Comparison of ENCODE assay signal across 12 mouse cellular contexts in the genomic region with DNA sequence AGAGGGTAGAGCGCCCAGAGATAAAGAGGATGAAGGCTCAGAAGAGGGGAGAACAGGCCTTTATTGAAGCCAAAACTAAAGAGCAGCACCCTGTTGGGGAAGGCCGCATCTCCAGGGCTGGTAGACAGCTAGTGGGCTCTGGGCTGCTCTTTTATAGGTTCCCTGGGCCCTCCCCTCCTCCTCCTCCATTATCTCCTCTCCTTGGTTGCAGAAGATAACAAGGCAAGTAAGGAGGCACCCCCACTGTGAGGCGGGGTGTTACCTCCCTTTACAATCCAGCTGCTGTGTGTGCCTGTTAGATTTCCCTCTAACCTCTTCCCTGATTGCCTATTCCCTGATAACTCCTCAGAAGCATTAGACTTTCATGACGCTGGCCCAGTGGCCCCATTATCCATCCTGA. TPM values are rescaled to one million over a fixed set of nuclear protein-coding genes. Genes with fewer than 3 reads are reported as not detected.
DNase-seq lines count a peak whose midpoint lies in the region; ATAC-seq and TF ChIP-seq lines count a peak whose summit lies in the region.
"Had no signal": no experiment of that assay in that cellular context is flagged by ENCODE, and none has a peak within 500 bp of the region (broad histone marks: within the 10 kb centered on the region; RNA-seq: fewer than 3 reads in every experiment).

No protein-coding gene starts in this region.

- TF ChIP-seq POLR2A in lung, adult 2 months (IDR thresholded peaks at IDR 0.05; ENCODE audit: borderline replicate concordance, extremely low read depth, low read depth, low read length), result no peak

- TF ChIP-seq EP300 in liver, embryonic 14.5 days (IDR thresholded peaks at IDR 0.05; ENCODE audit: low read depth), result peak; percentile 93
- TF ChIP-seq EP300 in stomach, postnatal 0 days (optimal IDR thresholded peaks at IDR 0.05), result no peak

- no peak for DNase-seq in lung, embryonic 14.5 days
- DNase-seq in lung, adult 2 months, result no peak
- peak; percentile 80 for DNase-seq in c-Kit-positive CD71-positive TER-119-positive erythroid progenitor cells, embryonic 14.5 days (ENCODE audit: low spot score)
- peak; percentile 72 to 82 (median 81) for DNase-seq in liver, embryonic 14.5 days (ENCODE audit: low read depth in 3 of 3, low spot score in 3 of 3)
- DNase-seq in stomach, postnatal 0 days (ENCODE audit: low spot score), result no peak
- DNase-seq in left cerebral cortex, adult 18-20 months (ENCODE audit: low spot score in 2 of 2), result no peak
- DNase-seq in adipocyte (ENCODE audit: low spot score), result no peak
- DNase-seq: adrenal gland, postnatal 10 days; cerebellum, postnatal 25 days had no signal

- no peaks in the 10 kb centered on the region for H3K9me3 ChIP-seq in lung, embryonic 14.5 days (ENCODE audit: low read depth, low read length)
- H3K9me3 ChIP-seq in liver, embryonic 14.5 days (ENCODE audit: control insufficient read depth, low read length), result no peaks in the 10 kb centered on the region
- no peaks in the 10 kb centered on the region for H3K9me3 ChIP-seq in stomach, postnatal 0 days (ENCODE audit: control insufficient read depth, low read length)
- H3K9me3 ChIP-seq: lung, embryonic 15.5 days had no signal

- ATAC-seq in lung, embryonic 14.5 days (ENCODE audit: insufficient read depth), result 0 out of 2 replicates have a peak, but pooled peaks have one; percentile 17
- peak; percentile 97 for ATAC-seq in liver, embryonic 14.5 days (ENCODE audit: insufficient read depth)
- ATAC-seq in stomach, postnatal 0 days (ENCODE audit: low FRiP score, low TSS enrichment), result 0 out of 2 replicates have a peak, but pooled peaks have one; percentile 14

- no peak overlapping the region for H3K4me2 ChIP-seq in lung, embryonic 14.5 days
- H3K4me2 ChIP-seq in liver, embryonic 14.5 days (ENCODE audit: low read depth), result peak overlapping the region; percentile 58
- H3K4me2 ChIP-seq in stomach, postnatal 0 days (replicated peaks; ENCODE audit: low read depth), result no peak overlapping the region
- H3K4me2 ChIP-seq: lung, embryonic 15.5 days had no signal

- no peak overlapping the region for H3K9ac ChIP-seq in lung, embryonic 14.5 days
- 0 out of 2 replicates have a peak overlapping the region, but pooled peaks have one; percentile 25 for H3K9ac ChIP-seq in liver, embryonic 14.5 days (replicated peaks)
- no peak overlapping the region for H3K9ac ChIP-seq in stomach, postnatal 0 days (ENCODE audit: low read length)
- H3K9ac ChIP-seq: lung, embryonic 15.5 days had no signal

- peaks cover 7% of the 10 kb centered on the region for H3K4me1 ChIP-seq in lung, embryonic 14.5 days (ENCODE audit: insufficient read depth)
- peaks cover 3% of the 10 kb centered on the region for H3K4me1 ChIP-seq in lung, adult 2 months (ENCODE audit: control insufficient read depth, insufficient read depth, low read length)
- H3K4me1 ChIP-seq in liver, embryonic 14.5 days (replicated peaks; ENCODE audit: control insufficient read depth in 2 of 2, insufficient read depth in 2 of 2, low read length in 1 of 2), result peaks cover 21 to 32% of the 10 kb centered on the region in 2 experiments
- H3K4me1 ChIP-seq in stomach, postnatal 0 days (replicated peaks; ENCODE audit: control insufficient read depth, insufficient read depth), result no peaks in the 10 kb centered on the region

- no peak overlapping the region for H3K4me3 ChIP-seq in lung, embryonic 14.5 days (ENCODE audit: low read depth, low read length)
- no peak overlapping the region for H3K4me3 ChIP-seq in lung, adult 2 months (replicated peaks; ENCODE audit: extremely low read depth, low read depth, low read length)
- H3K4me3 ChIP-seq in liver, embryonic 14.5 days (ENCODE audit: insufficient read depth in 1 of 2, low read depth in 2 of 2, low read length in 2 of 2), result no peak overlapping the region
- no peak overlapping the region for H3K4me3 ChIP-seq in stomach, postnatal 0 days (ENCODE audit: low read depth, low read length)
- H3K4me3 ChIP-seq: lung, embryonic 15.5 days; myocyte had no signal

- 34% methylated on average over 4 of the region's 4 CpGs for WGBS in lung, embryonic 14.5 days
- 67% methylated on average over 4 of the region's 4 CpGs for WGBS in lung, adult 2 months
- WGBS in liver, embryonic 14.5 days (ENCODE audit: insufficient replicate concordance), result 14% methylated on average over 4 of the region's 4 CpGs
- 46% methylated on average over 4 of the region's 4 CpGs for WGBS in stomach, postnatal 0 days

- no peaks in the 10 kb centered on the region for H3K27me3 ChIP-seq in lung, embryonic 14.5 days (ENCODE audit: insufficient read depth, low read length)
- no peaks in the 10 kb centered on the region for H3K27me3 ChIP-seq in liver, embryonic 14.5 days (ENCODE audit: control insufficient read depth, insufficient read depth, low read length)
- no peaks in the 10 kb centered on the region for H3K27me3 ChIP-seq in stomach, postnatal 0 days (ENCODE audit: control insufficient read depth, insufficient read depth, low read length)
- H3K27me3 ChIP-seq: lung, embryonic 15.5 days had no signal

- H3K27ac ChIP-seq in lung, embryonic 14.5 days (ENCODE audit: low read depth), result no peak overlapping the region
- peak overlapping the region; percentile 52 for H3K27ac ChIP-seq in liver, embryonic 14.5 days
- no peak overlapping the region for H3K27ac ChIP-seq in stomach, postnatal 0 days (replicated peaks)
- H3K27ac ChIP-seq: lung, embryonic 15.5 days had no signal

- no peak for TF ChIP-seq CTCF in lung, embryonic 14.5 days (IDR thresholded peaks at IDR 0.05; ENCODE audit: low read depth)
- no peak for TF ChIP-seq CTCF in lung, adult 2 months (IDR thresholded peaks at IDR 0.05; ENCODE audit: insufficient read depth, low read length)
- no peak for TF ChIP-seq CTCF in liver, embryonic 14.5 days (IDR thresholded peaks at IDR 0.05; ENCODE audit: low read depth)
- no peak for TF ChIP-seq CTCF in stomach, postnatal 0 days (IDR thresholded peaks at IDR 0.05; ENCODE audit: low read depth)

- H3K36me3 ChIP-seq in lung, embryonic 14.5 days (ENCODE audit: insufficient read depth), result no peaks in the 10 kb centered on the region
- no peaks in the 10 kb centered on the region for H3K36me3 ChIP-seq in liver, embryonic 14.5 days (replicated peaks; ENCODE audit: control insufficient read depth, insufficient read depth, low read depth)
- H3K36me3 ChIP-seq in stomach, postnatal 0 days (ENCODE audit: control insufficient read depth, insufficient read depth, low read length), result no peaks in the 10 kb centered on the region
- H3K36me3 ChIP-seq: lung, embryonic 15.5 days had no signal

RNA-seq across cellular contexts. Expression of gene Olfm1, which starts 51.2 kb away (rescaled TPM):
- 14.4 and 16.1 TPM in 2 replicates for polyA plus RNA-seq in lung, embryonic 14.5 days (2014; fragmentation: Nextera tagmentation; extraction: Ambion mirVana)
- 33.7 TPM in 2 replicates for polyA plus RNA-seq in lung, adult 2 months (2012; rRNA removed)
- 2.2 and 2.6 TPM in 2 replicates for polyA plus RNA-seq in liver, embryonic 14.5 days (2012; rRNA removed)
- 1.0 and 2.5 TPM in 2 replicates for polyA plus RNA-seq in liver, embryonic 14.5 days (2014; fragmentation: Nextera tagmentation; extraction: Ambion mirVana)
- polyA plus RNA-seq in stomach, postnatal 0 days (2015; fragmentation: Nextera tagmentation; extraction: Ambion mirVana), result 14.1 and 17.5 TPM in 2 replicates
- 1,000 to 10,000 TPM; 1,494 to 1,506 TPM for total RNA-seq in left cerebral cortex, adult 18-20 months (2021)

RNA-seq across cellular contexts. Expression of gene Fcnb, which starts 56.9 kb away (rescaled TPM):
- polyA plus RNA-seq in lung, embryonic 14.5 days (2014; fragmentation: Nextera tagmentation; extraction: Ambion mirVana), result 0.30 TPM in 1 of 2 replicates, not detected in the other
- 0.13 TPM in 1 of 2 replicates, not detected in the other for polyA plus RNA-seq in lung, adult 2 months (2012; rRNA removed)
- 12.0 and 14.6 TPM in 2 replicates for polyA plus RNA-seq in liver, embryonic 14.5 days (2012; rRNA removed)
- 28.4 and 29.9 TPM in 2 replicates for polyA plus RNA-seq in liver, embryonic 14.5 days (2014; fragmentation: Nextera tagmentation; extraction: Ambion mirVana)
- polyA plus RNA-seq in stomach, postnatal 0 days (2015; fragmentation: Nextera tagmentation; extraction: Ambion mirVana), result 0.13 and 0.41 TPM in 2 replicates
- total RNA-seq in left cerebral cortex, adult 18-20 months (2021), result not detected
- polyA plus RNA-seq: kidney, embryonic 14.5 days; myocyte had no signal

Comparison
In these comparisons a context has a peak if more than half of its experiments do, and no peak if none do; other contexts are left out.
1. ATAC-seq: peak in every context shown above with its lines; median percentile 97 in liver, embryonic 14.5 days; 17 in lung, embryonic 14.5 days; 14 in stomach, postnatal 0 days.
2. DNase-seq: peak in c-Kit-positive CD71-positive TER-119-positive erythroid progenitor cells, embryonic 14.5 days (single experiment) and liver, embryonic 14.5 days (3 of 3); none in lung, embryonic 14.5 days (single experiment), lung, adult 2 months (single experiment), stomach, postnatal 0 days (single experiment), left cerebral cortex, adult 18-20 months (0 of 2) and adipocyte (single experiment).